Mouse (Mus musculus): ENCODE measurements around the gene Spin1. TPM values are rescaled to one million over a fixed set of nuclear protein-coding genes. Genes with fewer than 3 reads are reported as not detected.
"Not testable (repeated sequence)": the region's sequence is repeated elsewhere in the genome, so short reads cannot be mapped to it uniquely, and the experiment has no call there.

Spin1 gene
- total and polyA plus RNA-seq, 3 experiments = 16.6 to 47.3 (median 23.7) TPM

DNA sequence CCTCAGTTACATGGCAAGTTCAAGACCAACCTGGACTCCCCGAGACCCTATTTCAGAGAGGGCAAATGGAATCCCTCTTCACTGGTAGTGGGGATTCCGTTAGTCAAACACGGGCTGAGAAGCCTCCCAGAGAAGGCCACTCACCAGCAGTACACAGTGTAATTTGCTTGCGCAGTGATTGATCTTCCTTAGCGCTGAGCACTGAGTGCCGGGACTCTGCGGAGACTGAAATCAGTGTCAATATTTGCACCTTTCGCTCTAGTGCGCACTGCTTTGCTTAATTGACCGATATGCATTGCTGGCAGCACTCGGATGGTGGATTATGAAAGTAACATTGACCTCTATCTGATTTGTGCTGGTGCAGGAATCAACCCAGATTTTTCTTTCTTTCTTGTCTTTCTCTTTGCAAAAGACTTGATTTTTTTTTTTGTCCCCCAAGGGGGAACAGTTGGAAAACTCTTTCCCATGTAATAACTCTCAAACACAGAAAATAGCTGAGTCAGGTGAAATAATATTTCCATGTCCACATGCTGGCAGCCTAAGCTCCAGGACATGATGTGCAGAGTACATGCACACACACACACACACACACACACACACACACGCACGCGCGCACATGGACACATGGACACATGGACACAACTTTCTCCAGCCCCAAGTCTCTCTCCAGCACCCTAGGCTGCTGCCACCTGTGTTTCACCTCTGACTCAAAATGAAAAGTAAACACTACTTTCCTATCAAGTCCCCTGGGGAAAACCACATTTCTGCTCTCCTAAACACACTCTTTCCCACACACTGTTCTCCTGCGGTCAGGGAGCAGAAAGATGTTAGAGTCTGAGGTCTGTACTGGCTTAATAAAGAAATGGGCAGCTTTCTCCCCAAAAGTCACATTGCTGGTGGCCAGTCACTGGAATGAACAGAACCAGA lies 27.5 kb upstream of the Spin1 start:
- Histone ChIP-seq H3K9me3 (replicated peaks; ENCODE audit: insufficient read depth, low read length) (no peaks in the 10 kb centered on the region), H3K36me3 (ENCODE audit: control insufficient read depth in 1 of 2, insufficient read depth in 2 of 2, low read length in 2 of 2) (no peaks in the 10 kb centered on the region), H3K79me2 (ENCODE audit: control insufficient read depth, insufficient read depth, low read length, poor library complexity) (no peaks in the 10 kb centered on the region; the same call in 1 of the 2 replicates), H3K27ac (ENCODE audit: control insufficient read depth, low read depth, low read length) (no peak overlapping the region), H3K9ac (ENCODE audit: control insufficient read depth, low read depth, low read length, poor library complexity, severe bottlenecking) (no peak overlapping the region), H3K4me3 (ENCODE audit: control insufficient read depth in 1 of 2, insufficient read depth in 1 of 2, low read depth in 2 of 2, low read length in 2 of 2) (no peak overlapping the region), H3K4me1 (ENCODE audit: control insufficient read depth in 1 of 2, insufficient read depth in 2 of 2, low read length in 2 of 2) (peaks cover 0 to 3% of the 10 kb centered on the region in 2 experiments; a peak in 1 of 4 replicates), H3K27me3 (ENCODE audit: control insufficient read depth in 1 of 2, insufficient read depth in 2 of 2, low read length in 2 of 2) (no peaks in the 10 kb centered on the region)
- DNase-seq (ENCODE audit: low read depth, low spot score) = no peak
- TF ChIP-seq E2F4 (IDR thresholded peaks at IDR 0.05; ENCODE audit: borderline replicate concordance, low read depth, low read length) (no peak), MAFK (IDR thresholded peaks at IDR 0.05; ENCODE audit: borderline replicate concordance, low read depth, low read length) (peak; percentile 12; the same call in 1 of the 2 replicates), POLR2AphosphoS2 (IDR thresholded peaks at IDR 0.05; ENCODE audit: low read length) (no peak)

DNA sequence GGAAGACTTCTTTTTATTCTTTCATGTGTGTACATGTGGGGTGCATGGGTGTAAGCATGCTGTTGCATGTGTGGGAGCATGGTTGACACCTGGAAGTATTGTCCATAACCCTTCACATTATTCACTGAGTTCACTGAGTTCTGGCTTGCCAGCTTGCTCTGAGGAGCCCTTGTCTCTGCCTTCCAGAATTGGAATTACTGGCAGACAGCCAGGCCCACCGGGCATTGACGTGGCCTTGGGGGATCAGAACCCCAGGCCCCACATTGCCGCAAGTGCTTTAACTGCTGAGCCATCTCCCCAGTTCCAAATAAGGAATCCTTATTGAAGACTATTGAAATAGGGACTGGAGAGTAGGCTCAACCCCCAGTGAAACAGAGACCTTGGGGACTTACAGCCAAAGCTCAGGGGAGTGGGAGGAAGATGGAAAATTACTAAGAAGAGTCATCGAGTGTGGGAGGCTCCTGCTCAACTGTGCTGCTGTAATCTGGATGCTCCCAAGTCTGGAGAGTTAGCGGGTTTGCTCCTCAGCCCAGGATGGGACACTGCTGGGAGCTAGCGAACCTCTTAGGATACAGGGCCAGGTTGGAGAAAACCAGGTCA lies 26.5 kb upstream of the Spin1 start:
- Histone ChIP-seq H3K9me3 (replicated peaks; ENCODE audit: insufficient read depth, low read length) (no peaks in the 10 kb centered on the region), H3K9ac (ENCODE audit: control insufficient read depth, low read depth, low read length, poor library complexity, severe bottlenecking) (no peak overlapping the region), H3K27ac (ENCODE audit: control insufficient read depth, low read depth, low read length) (no peak overlapping the region), H3K79me2 (ENCODE audit: control insufficient read depth, insufficient read depth, low read length, poor library complexity) (no peaks in the 10 kb centered on the region; the same call in 1 of the 2 replicates), H3K36me3 (ENCODE audit: control insufficient read depth in 1 of 2, insufficient read depth in 2 of 2, low read length in 2 of 2) (no peaks in the 10 kb centered on the region), H3K4me3 (ENCODE audit: control insufficient read depth in 1 of 2, insufficient read depth in 1 of 2, low read depth in 2 of 2, low read length in 2 of 2) (no peak overlapping the region), H3K27me3 (ENCODE audit: control insufficient read depth in 1 of 2, insufficient read depth in 2 of 2, low read length in 2 of 2) (no peaks in the 10 kb centered on the region), H3K4me1 (ENCODE audit: control insufficient read depth in 1 of 2, insufficient read depth in 2 of 2, low read length in 2 of 2) (peaks cover 0 to 3% of the 10 kb centered on the region in 2 experiments; a peak in 1 of 4 replicates)
- no peak for DNase-seq (ENCODE audit: low read depth, low spot score)
- TF ChIP-seq KAT2A (conservative IDR thresholded peaks at IDR 0.05; ENCODE audit: low read depth, low read length) (no peak), NRF1 (IDR thresholded peaks at IDR 0.05; ENCODE audit: insufficient read depth, low read depth, low read length, poor library complexity, severe bottlenecking) (no peak), MYC (IDR thresholded peaks at IDR 0.05; ENCODE audit: low read depth, low read length) (no peak), POLR2AphosphoS2 (IDR thresholded peaks at IDR 0.05; ENCODE audit: low read length) (no peak), ZMIZ1 (IDR thresholded peaks at IDR 0.05; ENCODE audit: low read depth, low read length) (no peak), MEF2A (IDR thresholded peaks at IDR 0.05; ENCODE audit: extremely low read depth, insufficient replicate concordance, low read depth, low read length, poor library complexity, severe bottlenecking) (no peak), CHD2 (IDR thresholded peaks at IDR 0.05; ENCODE audit: low read length) (no peak), GATA1 (IDR thresholded peaks at IDR 0.05; ENCODE audit: low read depth, low read length) (no peak), MYB (IDR thresholded peaks at IDR 0.05; ENCODE audit: low read depth, low read length) (no peak), POLR2A (IDR thresholded peaks at IDR 0.05; ENCODE audit: control insufficient read depth in 1 of 2, insufficient read depth in 1 of 2, low read depth in 1 of 2, low read length in 2 of 2, poor library complexity in 1 of 2) (no peak), GABPA (IDR thresholded peaks at IDR 0.05; ENCODE audit: low read depth, low read length) (no peak), BHLHE40 (IDR thresholded peaks at IDR 0.05; ENCODE audit: borderline replicate concordance, low read depth, low read length) (no peak), ELF1 (IDR thresholded peaks at IDR 0.05; ENCODE audit: low read depth, low read length) (no peak), ZC3H11A (IDR thresholded peaks at IDR 0.05; ENCODE audit: low read depth, low read length) (no peak), USF2 (IDR thresholded peaks at IDR 0.05; ENCODE audit: borderline replicate concordance in 1 of 2, insufficient read depth in 1 of 2, low read depth in 1 of 2, low read length in 2 of 2) (no peak), HCFC1 (IDR thresholded peaks at IDR 0.05; ENCODE audit: low read depth, low read length) (no peak)

GRCm38 (mm10) chr13:51076191-51076590 lies 24.5 kb upstream of the Spin1 start:
- H3K27ac ChIP-seq (ENCODE audit: control insufficient read depth, low read depth, low read length); H3K79me2 ChIP-seq (ENCODE audit: control insufficient read depth, insufficient read depth, low read length, poor library complexity); H3K9ac ChIP-seq (ENCODE audit: control insufficient read depth, low read depth, low read length, poor library complexity, severe bottlenecking); H3K27me3 ChIP-seq (ENCODE audit: control insufficient read depth in 1 of 2, insufficient read depth in 2 of 2, low read length in 2 of 2); H3K4me3 ChIP-seq (ENCODE audit: control insufficient read depth in 1 of 2, insufficient read depth in 1 of 2, low read depth in 2 of 2, low read length in 2 of 2); DNase-seq (ENCODE audit: low read depth, low spot score); H3K4me1 ChIP-seq (ENCODE audit: control insufficient read depth in 1 of 2, insufficient read depth in 2 of 2, low read length in 2 of 2); H3K36me3 ChIP-seq (ENCODE audit: control insufficient read depth in 1 of 2, insufficient read depth in 2 of 2, low read length in 2 of 2); H3K9me3 ChIP-seq (replicated peaks; ENCODE audit: insufficient read depth, low read length): not testable (repeated sequence)

- not testable (repeated sequence) for H3K27me3 ChIP-seq (ENCODE audit: control insufficient read depth in 1 of 2, insufficient read depth in 2 of 2, low read length in 2 of 2); H3K36me3 ChIP-seq (ENCODE audit: control insufficient read depth in 1 of 2, insufficient read depth in 2 of 2, low read length in 2 of 2); H3K79me2 ChIP-seq (ENCODE audit: control insufficient read depth, insufficient read depth, low read length, poor library complexity); H3K27ac ChIP-seq (ENCODE audit: control insufficient read depth, low read depth, low read length); H3K9me3 ChIP-seq (replicated peaks; ENCODE audit: insufficient read depth, low read length); H3K9ac ChIP-seq (ENCODE audit: control insufficient read depth, low read depth, low read length, poor library complexity, severe bottlenecking); DNase-seq (ENCODE audit: low read depth, low spot score); H3K4me3 ChIP-seq (ENCODE audit: control insufficient read depth in 1 of 2, insufficient read depth in 1 of 2, low read depth in 2 of 2, low read length in 2 of 2); H3K4me1 ChIP-seq (ENCODE audit: control insufficient read depth in 1 of 2, insufficient read depth in 2 of 2, low read length in 2 of 2)
These were observed 22.1 kb upstream of the Spin1 start for GRCm38 (mm10) chr13:51078586-51078985.

Data from MEL (cell line).